Mouse (Mus musculus) layer of hippocampus, adult 9-10 months (tissue): Measurements from ENCODE around the gene Pla2r1.

ENCODE experiments used
- DNase-seq: peaks from one replicate; pipeline ENCODE4 v3.0.0; 2022; ENCODE audit warnings: low spot score

Gene Pla2r1

GRCm38 (mm10) chr2:60404763-60405162 lies 148.3 kb downstream of the Pla2r1 start:
- no peak for DNase-seq

- DNase-seq: no peak
Observed at GRCm38 (mm10) chr2:60401694-60402093, 151.4 kb downstream of the Pla2r1 start.

- DNase-seq: no peak
Observed at GRCm38 (mm10) chr2:60393786-60394185, 159.3 kb downstream of the Pla2r1 start.

DNA sequence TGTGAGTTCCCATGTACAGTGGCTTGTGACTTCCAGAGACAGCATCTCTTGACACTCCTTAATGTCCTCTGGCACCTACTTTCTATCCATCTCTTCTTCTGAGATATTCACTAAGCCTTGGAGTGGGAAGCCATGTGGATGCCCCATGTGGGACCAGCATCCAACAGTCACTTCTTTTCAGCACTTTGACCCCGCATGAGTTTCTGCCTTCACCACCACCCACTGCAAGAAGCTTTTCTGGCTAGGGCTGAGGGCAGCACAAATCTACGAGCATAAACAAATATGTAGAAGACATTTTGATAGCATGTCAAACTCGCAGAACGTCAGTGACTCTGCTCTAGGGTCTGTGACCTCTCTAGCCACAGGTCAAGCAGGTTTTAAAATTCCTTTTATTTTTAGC lies 160.8 kb downstream of the Pla2r1 start:
- DNase-seq: no peak

- no peak for DNase-seq
Observed at GRCm38 (mm10) chr2:60387363-60387762, 165.7 kb downstream of the Pla2r1 start.

DNA sequence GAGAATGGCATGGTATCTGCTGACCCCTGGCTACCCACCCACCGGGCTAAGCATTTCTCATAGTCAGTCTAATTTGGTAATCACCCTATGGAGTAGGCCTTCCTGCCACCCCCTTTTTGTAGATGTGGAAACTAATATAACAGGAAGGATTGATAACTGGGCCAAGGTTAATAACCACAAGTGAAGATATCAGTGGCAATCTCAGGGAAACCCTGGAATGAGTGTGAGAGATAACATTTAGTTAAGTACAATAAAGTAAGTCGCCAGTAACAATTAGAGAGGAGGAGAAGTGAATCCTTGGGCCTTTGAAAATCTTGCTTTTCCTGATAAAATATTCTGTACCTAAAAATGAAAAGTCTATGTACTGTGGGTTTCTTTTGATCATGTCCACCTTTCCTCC lies 166.3 kb downstream of the Pla2r1 start:
- DNase-seq: no peak

- no peak for DNase-seq
Observed at GRCm38 (mm10) chr2:60384763-60385085, 168.4 kb downstream of the Pla2r1 start.

DNA sequence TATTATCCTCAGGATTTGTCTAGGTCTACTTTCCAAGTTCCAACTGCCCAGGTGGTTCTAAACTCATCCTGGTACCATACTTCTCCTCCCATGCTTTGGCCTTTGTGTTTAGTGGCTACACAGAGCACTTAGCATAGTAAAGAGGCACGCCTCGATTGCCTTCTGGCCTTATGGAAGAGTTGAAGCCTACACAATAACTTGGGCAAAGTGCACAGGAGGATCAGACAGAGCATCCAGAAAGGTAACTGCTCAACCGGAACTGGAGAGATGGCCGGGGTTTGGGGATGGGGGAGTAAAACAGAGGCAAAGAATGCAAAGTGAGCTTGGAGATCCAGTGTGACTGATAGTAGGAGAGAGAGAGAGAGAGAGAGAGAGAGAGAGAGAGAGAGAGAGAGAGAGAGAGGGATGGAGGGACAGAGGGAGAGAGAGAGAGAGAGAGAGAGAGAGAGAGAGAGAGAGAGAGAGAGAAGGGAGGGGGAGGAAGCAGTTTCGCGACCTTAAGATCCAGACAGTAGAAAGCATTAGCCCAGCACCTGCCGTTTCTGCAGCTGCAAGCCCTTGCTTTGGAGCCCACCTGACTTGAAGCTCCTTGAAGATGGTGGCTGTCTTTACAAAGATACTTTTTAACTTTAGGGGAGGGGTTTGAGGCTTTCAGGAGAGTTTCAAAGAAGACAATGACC lies 168.9 kb downstream of the Pla2r1 start:
- DNase-seq: no peak

GRCm38 (mm10) chr2:60382858-60383669 lies 170.0 kb downstream of the Pla2r1 start, which contains the start of gene Ly75:
TSS of gene Ly75 (minus strand) at chr2:60383303.
- no peak for DNase-seq

GRCm38 (mm10) chr2:60382346-60382745 lies 170.8 kb downstream of the Pla2r1 start:
- no peak for DNase-seq

DNA sequence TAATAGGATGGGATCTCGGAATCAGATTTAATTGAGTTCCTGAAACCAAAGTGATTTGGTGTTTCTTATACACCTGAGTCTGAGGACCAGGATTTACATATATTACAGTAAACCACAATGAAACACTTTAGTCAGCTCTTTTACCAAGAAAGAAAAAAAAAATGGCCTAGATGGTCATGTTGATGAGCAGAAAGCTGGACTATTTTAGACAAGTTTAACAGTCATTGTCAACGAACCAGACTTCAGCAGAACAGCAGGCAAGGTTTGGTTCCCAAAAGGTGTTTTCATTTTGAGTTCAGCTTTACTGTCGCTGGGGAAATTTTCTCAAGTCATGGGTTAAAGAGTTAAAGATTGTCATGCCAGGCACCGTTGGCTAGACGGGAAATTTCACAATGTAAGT lies 175.8 kb downstream of the Pla2r1 start:
- DNase-seq: no peak

- no peak for DNase-seq
Observed at GRCm38 (mm10) chr2:60375608-60376107, 177.4 kb downstream of the Pla2r1 start.

DNA sequence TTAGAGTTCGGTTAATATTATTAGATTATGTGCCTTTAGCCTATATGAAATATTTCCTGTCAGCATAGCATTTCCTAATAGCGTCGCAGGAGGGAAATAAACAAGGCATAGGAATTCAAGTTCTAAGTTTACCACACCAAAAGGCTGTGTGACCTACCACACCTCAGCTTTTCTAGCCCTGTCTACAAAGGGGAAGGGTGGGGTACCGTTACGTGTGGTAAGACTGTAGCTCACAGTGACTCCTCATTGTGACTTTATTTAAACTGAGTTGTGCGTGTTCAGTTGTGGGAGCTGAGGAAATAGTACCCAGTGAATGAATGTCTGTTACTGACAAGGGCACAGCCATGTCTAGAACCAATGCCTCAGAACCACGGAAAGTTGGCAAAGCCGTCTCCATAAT lies 178.0 kb downstream of the Pla2r1 start:
- DNase-seq: no peak

GRCm38 (mm10) chr2:60370188-60370587 lies 182.9 kb downstream of the Pla2r1 start:
- DNase-seq: no peak

DNA sequence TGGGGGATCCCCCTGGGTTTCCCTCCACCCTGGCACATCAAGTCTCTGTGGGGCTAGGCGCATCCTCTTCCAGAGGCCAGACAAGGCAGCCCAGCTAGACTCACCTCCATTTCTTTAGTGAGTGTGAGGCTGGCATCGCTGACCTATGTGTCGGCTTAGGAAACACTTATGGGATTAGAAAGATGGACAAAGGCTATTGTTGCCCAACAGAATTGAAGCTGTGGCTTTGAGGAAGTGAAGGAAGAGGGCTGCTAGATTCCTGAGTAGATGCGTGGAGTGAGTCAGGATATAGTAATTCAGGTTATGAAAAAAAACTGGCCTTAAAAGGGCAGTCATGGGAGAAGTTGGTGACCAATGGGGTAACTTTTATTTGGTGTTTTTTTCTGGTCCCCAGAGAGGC lies 183.7 kb downstream of the Pla2r1 start:
- DNase-seq: no peak

GRCm38 (mm10) chr2:60367871-60368270 lies 185.2 kb downstream of the Pla2r1 start:
- DNase-seq: no peak
